Mouse (Mus musculus): ENCODE results near the gene Smarca2.
A peak's percentile ranks its signal among the peaks of the same experiment; 100 is the strongest.

Gene Smarca2

GRCm38 (mm10) chr19:26746709-26747467 is 142.0 kb downstream of the Smarca2 start:
- TF ChIP-seq GATA4 (IDR thresholded peaks at IDR 0.05; ENCODE audit: insufficient replicate concordance, low read length), result no peak

GRCm38 (mm10) chr19:26747571-26748539 is 143.0 kb downstream of the Smarca2 start:
- TF ChIP-seq GATA4 (IDR thresholded peaks at IDR 0.05; ENCODE audit: insufficient replicate concordance, low read length), result peak; percentile 6; the same call in 1 of the 2 replicates

- TF ChIP-seq GATA4 (IDR thresholded peaks at IDR 0.05; ENCODE audit: insufficient replicate concordance, low read length), result no peak
Observed at GRCm38 (mm10) chr19:26748676-26749075, 143.8 kb downstream of the Smarca2 start.

- TF ChIP-seq GATA4 (IDR thresholded peaks at IDR 0.05; ENCODE audit: insufficient replicate concordance, low read length), result no peak
Observed at GRCm38 (mm10) chr19:26749427-26750137, 144.7 kb downstream of the Smarca2 start.

GRCm38 (mm10) chr19:26752611-26753163 is 147.8 kb downstream of the Smarca2 start:
- TF ChIP-seq GATA4 (IDR thresholded peaks at IDR 0.05; ENCODE audit: insufficient replicate concordance, low read length), result no peak

GRCm38 (mm10) chr19:26753266-26753872 is 148.5 kb downstream of the Smarca2 start:
- TF ChIP-seq GATA4 (IDR thresholded peaks at IDR 0.05; ENCODE audit: insufficient replicate concordance, low read length), result no peak

GRCm38 (mm10) chr19:26754016-26754794 is 149.4 kb downstream of the Smarca2 start:
- no peak for TF ChIP-seq GATA4 (IDR thresholded peaks at IDR 0.05; ENCODE audit: insufficient replicate concordance, low read length)

GRCm38 (mm10) chr19:26755991-26756390 is 151.1 kb downstream of the Smarca2 start:
- no peak for TF ChIP-seq GATA4 (IDR thresholded peaks at IDR 0.05; ENCODE audit: insufficient replicate concordance, low read length)

GRCm38 (mm10) chr19:26756399-26756798 is 151.5 kb downstream of the Smarca2 start:
- no peak for TF ChIP-seq GATA4 (IDR thresholded peaks at IDR 0.05; ENCODE audit: insufficient replicate concordance, low read length)

GRCm38 (mm10) chr19:26758156-26758555 is 153.3 kb downstream of the Smarca2 start:
- TF ChIP-seq GATA4 (IDR thresholded peaks at IDR 0.05; ENCODE audit: insufficient replicate concordance, low read length), result no peak

GRCm38 (mm10) chr19:26758620-26759019 is 153.8 kb downstream of the Smarca2 start:
- TF ChIP-seq GATA4 (IDR thresholded peaks at IDR 0.05; ENCODE audit: insufficient replicate concordance, low read length), result no peak

- no peak for TF ChIP-seq GATA4 (IDR thresholded peaks at IDR 0.05; ENCODE audit: insufficient replicate concordance, low read length)
Observed at GRCm38 (mm10) chr19:26759295-26759694, 154.4 kb downstream of the Smarca2 start.

- TF ChIP-seq GATA4 (IDR thresholded peaks at IDR 0.05; ENCODE audit: insufficient replicate concordance, low read length), result no peak
Observed at GRCm38 (mm10) chr19:26761257-26761656, 156.4 kb downstream of the Smarca2 start.

GRCm38 (mm10) chr19:26765483-26765882 is 160.6 kb downstream of the Smarca2 start:
- peak; percentile 47; the same call in 1 of the 2 replicates for TF ChIP-seq GATA4 (IDR thresholded peaks at IDR 0.05; ENCODE audit: insufficient replicate concordance, low read length)

Data from liver, adult (tissue).